Mouse (Mus musculus): Measurements from ENCODE around the gene Serpinb6c. TPM values are rescaled to one million over a fixed set of nuclear protein-coding genes. Genes with fewer than 3 reads are reported as not detected.

Serpinb6c gene
- polyA plus RNA-seq, 1 experiment: 0.79 TPM

- Histone ChIP-seq H3K27me3 (ENCODE audit: control insufficient read depth, insufficient read depth, low read length) (no peaks in the 10 kb centered on the region), H3K27ac (ENCODE audit: control insufficient read depth, insufficient read depth, low read depth, low read length) (no peak overlapping the region), H3K4me3 (ENCODE audit: control insufficient read depth, low read depth, low read length) (no peak overlapping the region), H3K36me3 (ENCODE audit: control insufficient read depth, insufficient read depth, low read length) (no peaks in the 10 kb centered on the region; the same call in 1 of the 2 replicates), H3K4me1 (ENCODE audit: control insufficient read depth, insufficient read depth, low read length) (peaks cover 9% of the 10 kb centered on the region)
- no peak for TF ChIP-seq POLR2A (IDR thresholded peaks at IDR 0.05; ENCODE audit: control insufficient read depth, low read depth, low read length)
- no peak for TF ChIP-seq CTCF (IDR thresholded peaks at IDR 0.05; ENCODE audit: control insufficient read depth, insufficient read depth, insufficient replicate concordance, low read depth, low read length)
These were observed 31.6 kb upstream of the Serpinb6c start for GRCm38 (mm10) chr13:33937151-33937550.

DNA sequence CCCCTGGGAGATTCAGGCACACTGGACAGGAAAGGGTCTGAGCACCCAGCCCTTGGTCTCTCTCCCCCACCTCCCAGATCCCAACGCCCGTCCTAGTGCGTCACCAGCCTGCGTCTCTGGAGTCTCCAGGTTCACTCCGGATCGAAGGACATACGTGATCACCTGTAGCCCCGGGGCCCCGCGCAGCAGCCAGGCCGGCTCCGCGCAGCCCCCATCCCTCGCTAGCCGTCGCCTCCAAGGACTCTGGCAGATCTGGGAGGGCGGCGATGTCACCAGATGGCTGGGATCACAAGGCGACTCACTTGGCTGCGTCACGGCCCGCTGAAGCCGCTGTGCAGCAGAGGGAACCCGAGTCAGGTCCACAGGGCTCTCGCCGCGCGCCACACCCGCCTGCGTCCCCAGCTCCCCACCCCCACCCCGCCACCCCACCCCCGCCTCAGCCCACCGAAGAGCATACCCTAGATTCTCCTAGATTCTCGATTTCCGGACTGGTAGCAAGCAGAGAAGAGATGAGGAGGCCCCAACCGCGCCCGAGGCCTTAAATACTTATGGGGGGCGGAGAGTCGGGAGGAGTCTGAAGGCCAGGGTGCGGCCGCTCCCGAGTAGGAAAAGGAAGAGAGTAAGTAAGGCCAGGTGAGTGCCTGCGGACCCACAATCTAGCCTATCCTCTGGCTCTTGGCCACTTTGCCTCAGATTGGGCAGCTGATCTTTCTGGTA, 30.1 kb upstream of the Serpinb6c start:
- no peak for TF ChIP-seq CTCF (IDR thresholded peaks at IDR 0.05; ENCODE audit: control insufficient read depth, insufficient read depth, insufficient replicate concordance, low read depth, low read length)
- peak; percentile 76 for TF ChIP-seq POLR2A (IDR thresholded peaks at IDR 0.05; ENCODE audit: control insufficient read depth, low read depth, low read length)
- Histone ChIP-seq H3K36me3 (ENCODE audit: control insufficient read depth, insufficient read depth, low read length) (no peaks in the 10 kb centered on the region; the same call in 1 of the 2 replicates), H3K4me3 (ENCODE audit: control insufficient read depth, low read depth, low read length) (peak overlapping the region; percentile 92), H3K4me1 (ENCODE audit: control insufficient read depth, insufficient read depth, low read length) (peaks cover 9% of the 10 kb centered on the region), H3K27ac (ENCODE audit: control insufficient read depth, insufficient read depth, low read depth, low read length) (peak overlapping the region; percentile 95), H3K27me3 (ENCODE audit: control insufficient read depth, insufficient read depth, low read length) (no peaks in the 10 kb centered on the region)

DNA sequence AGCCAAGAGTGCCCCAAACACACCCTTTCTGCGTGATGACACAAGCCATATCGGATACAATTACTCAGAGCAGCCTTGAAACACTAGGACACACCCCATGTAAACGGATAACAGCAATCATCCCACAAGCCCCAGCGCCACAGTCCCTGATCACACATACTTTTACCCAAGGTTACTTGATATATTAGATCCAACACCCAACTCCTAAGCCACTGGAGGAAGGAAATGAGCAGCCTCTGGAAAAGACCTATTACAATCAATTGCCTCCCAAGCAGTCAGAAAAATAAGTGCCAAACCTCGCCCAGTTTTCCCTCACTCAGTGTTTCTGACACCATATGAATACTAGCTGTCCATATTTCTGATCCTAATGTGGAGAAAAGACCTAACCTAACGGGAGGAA, 29.2 kb upstream of the Serpinb6c start:
- no peaks in the 10 kb centered on the region; the same call in 1 of the 2 replicates for H3K36me3 ChIP-seq (ENCODE audit: control insufficient read depth, insufficient read depth, low read length)
- peaks cover 9% of the 10 kb centered on the region for H3K4me1 ChIP-seq (ENCODE audit: control insufficient read depth, insufficient read depth, low read length)
- peak overlapping the region; percentile 92 for H3K4me3 ChIP-seq (ENCODE audit: control insufficient read depth, low read depth, low read length)
- H3K27me3 ChIP-seq (ENCODE audit: control insufficient read depth, insufficient read depth, low read length): no peaks in the 10 kb centered on the region
- H3K27ac ChIP-seq (ENCODE audit: control insufficient read depth, insufficient read depth, low read depth, low read length): peak overlapping the region; percentile 95
- no peak for TF ChIP-seq CTCF (IDR thresholded peaks at IDR 0.05; ENCODE audit: control insufficient read depth, insufficient read depth, insufficient replicate concordance, low read depth, low read length)
- no peak for TF ChIP-seq POLR2A (IDR thresholded peaks at IDR 0.05; ENCODE audit: control insufficient read depth, low read depth, low read length)

GRCm38 (mm10) chr13:33930912-33931311, 25.4 kb upstream of the Serpinb6c start:
- Histone ChIP-seq H3K4me1 (ENCODE audit: control insufficient read depth, insufficient read depth, low read length) (peaks cover 5% of the 10 kb centered on the region), H3K27me3 (ENCODE audit: control insufficient read depth, insufficient read depth, low read length) (no peaks in the 10 kb centered on the region), H3K27ac (ENCODE audit: control insufficient read depth, insufficient read depth, low read depth, low read length) (no peak overlapping the region), H3K36me3 (ENCODE audit: control insufficient read depth, insufficient read depth, low read length) (no peaks in the 10 kb centered on the region; the same call in 1 of the 2 replicates), H3K4me3 (ENCODE audit: control insufficient read depth, low read depth, low read length) (no peak overlapping the region)
- TF ChIP-seq POLR2A (IDR thresholded peaks at IDR 0.05; ENCODE audit: control insufficient read depth, low read depth, low read length): no peak

GRCm38 (mm10) chr13:33930281-33930680, 24.8 kb upstream of the Serpinb6c start:
- H3K27me3 ChIP-seq (ENCODE audit: control insufficient read depth, insufficient read depth, low read length): no peaks in the 10 kb centered on the region
- peaks cover under 1% of the 10 kb centered on the region for H3K4me1 ChIP-seq (ENCODE audit: control insufficient read depth, insufficient read depth, low read length)
- H3K27ac ChIP-seq (ENCODE audit: control insufficient read depth, insufficient read depth, low read depth, low read length): no peak overlapping the region
- TF ChIP-seq CTCF (IDR thresholded peaks at IDR 0.05; ENCODE audit: control insufficient read depth, insufficient read depth, insufficient replicate concordance, low read depth, low read length): no peak
- no peak overlapping the region for H3K4me3 ChIP-seq (ENCODE audit: control insufficient read depth, low read depth, low read length)
- H3K36me3 ChIP-seq (ENCODE audit: control insufficient read depth, insufficient read depth, low read length): no peaks in the 10 kb centered on the region; the same call in 1 of the 2 replicates

DNA sequence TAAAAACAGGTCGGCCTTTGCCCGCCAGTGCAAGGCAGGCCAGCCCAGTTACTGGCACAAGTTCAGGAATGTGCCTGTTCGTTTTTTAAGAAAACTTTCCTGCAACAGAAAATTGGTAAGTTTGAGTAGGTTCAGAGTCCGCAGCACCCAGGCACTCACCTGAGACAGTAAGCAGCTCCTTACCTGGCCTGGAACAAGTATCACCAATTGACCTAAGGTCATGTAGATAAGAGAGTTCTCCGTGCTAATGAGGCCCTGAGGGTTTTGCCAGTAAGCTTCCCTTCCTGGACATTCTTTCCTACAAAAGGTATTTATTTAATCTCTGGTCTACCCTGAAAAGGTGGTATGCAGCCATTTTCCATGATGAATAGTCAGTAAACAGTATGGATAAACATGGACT, 16.2 kb upstream of the Serpinb6c start:
- Histone ChIP-seq H3K4me3 (ENCODE audit: control insufficient read depth, low read depth, low read length) (no peak overlapping the region), H3K27me3 (ENCODE audit: control insufficient read depth, insufficient read depth, low read length) (no peaks in the 10 kb centered on the region), H3K27ac (ENCODE audit: control insufficient read depth, insufficient read depth, low read depth, low read length) (no peak overlapping the region), H3K4me1 (ENCODE audit: control insufficient read depth, insufficient read depth, low read length) (no peaks in the 10 kb centered on the region; the same call in 1 of the 2 replicates), H3K36me3 (ENCODE audit: control insufficient read depth, insufficient read depth, low read length) (no peaks in the 10 kb centered on the region; the same call in 1 of the 2 replicates)
- TF ChIP-seq CTCF (IDR thresholded peaks at IDR 0.05; ENCODE audit: control insufficient read depth, insufficient read depth, insufficient replicate concordance, low read depth, low read length) (no peak), POLR2A (IDR thresholded peaks at IDR 0.05; ENCODE audit: control insufficient read depth, low read depth, low read length) (no peak)

DNA sequence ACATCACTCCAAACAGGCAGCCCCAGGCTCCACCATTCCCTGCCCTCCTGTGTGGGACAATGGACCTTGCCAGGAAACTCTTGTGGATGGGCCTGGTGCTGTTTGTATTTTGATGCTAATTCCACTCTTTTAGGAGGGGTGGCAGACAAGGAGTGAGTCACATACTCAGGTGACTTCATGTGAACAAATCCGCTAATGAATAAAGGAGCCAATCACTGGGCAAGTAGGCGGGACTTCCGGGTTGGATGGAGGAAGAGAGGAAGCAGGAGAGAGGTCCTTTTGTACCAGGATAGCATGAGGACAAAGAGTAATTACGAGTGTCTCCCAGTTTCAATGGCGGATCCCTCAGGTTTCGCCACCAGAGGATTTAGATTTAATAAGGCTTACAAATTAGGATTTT, 15.5 kb upstream of the Serpinb6c start:
- Histone ChIP-seq H3K27ac (ENCODE audit: control insufficient read depth, insufficient read depth, low read depth, low read length) (no peak overlapping the region; the same call in 1 of the 2 replicates), H3K4me3 (ENCODE audit: control insufficient read depth, low read depth, low read length) (no peak overlapping the region)

More for the DNA sequence above, 15.5 kb upstream of the Serpinb6c start:
- Histone ChIP-seq H3K4me1 (ENCODE audit: control insufficient read depth, insufficient read depth, low read length) (no peaks in the 10 kb centered on the region; the same call in 1 of the 2 replicates), H3K36me3 (ENCODE audit: control insufficient read depth, insufficient read depth, low read length) (no peaks in the 10 kb centered on the region; the same call in 1 of the 2 replicates), H3K27me3 (ENCODE audit: control insufficient read depth, insufficient read depth, low read length) (no peaks in the 10 kb centered on the region)
- no peak for TF ChIP-seq POLR2A (IDR thresholded peaks at IDR 0.05; ENCODE audit: control insufficient read depth, low read depth, low read length)
- TF ChIP-seq CTCF (IDR thresholded peaks at IDR 0.05; ENCODE audit: control insufficient read depth, insufficient read depth, insufficient replicate concordance, low read depth, low read length): no peak
